Mouse (Mus musculus) thymus, postnatal 10 days (tissue): ENCODE results near the gene Tesk2.
"Not testable (repeated sequence)": the region's sequence is repeated elsewhere in the genome, so short reads cannot be mapped to it uniquely, and the experiment has no call there.

ENCODE experiments used
- DNase-seq, 2 experiments: peaks; one replicate each; pipeline ENCODE4 v3.0.0; 2021; ENCODE audit warnings: low spot score in 2 of 2

Tesk2 gene

GRCm38 (mm10) chr4:116720343-116721097 is at the start of gene Tesk2:
Gene Tesk2, plus strand, starts transcription at chr4:116720948.
- peak; percentile 86 to 93 for DNase-seq

DNA sequence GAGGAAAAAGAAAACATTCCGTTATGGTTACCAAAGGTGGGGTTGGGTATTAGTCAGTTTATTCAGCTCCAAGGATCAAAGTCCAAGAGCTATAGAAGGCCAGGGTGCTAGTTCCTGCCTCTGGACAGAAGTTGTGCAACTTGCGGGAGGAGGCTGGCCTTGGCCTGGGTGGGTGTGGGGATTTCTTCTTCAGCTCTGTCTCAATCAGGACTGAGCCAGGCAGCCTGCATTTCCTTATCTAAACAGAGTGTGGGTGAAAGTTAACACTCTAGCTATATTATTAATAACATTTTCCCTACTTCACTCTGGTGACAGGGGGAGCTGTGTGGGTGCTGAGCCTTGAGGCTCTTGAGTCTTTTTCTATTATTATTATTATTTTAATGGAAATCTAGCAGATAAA is 48.0 kb upstream of the Tesk2 start:
- no peak for DNase-seq

DNA sequence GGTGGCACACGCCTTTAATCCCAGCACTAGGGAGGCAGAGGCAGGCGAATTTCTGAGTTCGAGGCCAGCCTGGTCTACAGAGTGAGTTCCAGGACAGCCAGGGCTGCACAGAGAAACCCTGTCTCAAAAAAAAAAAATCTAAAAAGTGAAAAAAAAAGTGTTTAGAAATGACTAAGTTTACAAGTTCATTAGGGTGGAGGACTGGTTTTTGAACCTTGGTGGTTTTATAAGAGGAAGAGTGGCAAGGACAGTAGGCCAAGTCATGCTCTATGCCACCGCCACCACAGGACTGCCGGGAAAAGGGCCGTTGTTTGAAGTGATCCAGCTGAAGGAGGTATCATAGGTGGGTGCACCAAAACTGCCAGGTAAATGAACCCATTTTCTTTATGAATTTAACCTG is 46.0 kb upstream of the Tesk2 start:
- not testable (repeated sequence) for DNase-seq

GRCm38 (mm10) chr4:116676027-116676426 is 44.7 kb upstream of the Tesk2 start:
- DNase-seq = no peak

- DNase-seq = no peak
Measured at GRCm38 (mm10) chr4:116677808-116678207, 42.9 kb upstream of the Tesk2 start.

DNA sequence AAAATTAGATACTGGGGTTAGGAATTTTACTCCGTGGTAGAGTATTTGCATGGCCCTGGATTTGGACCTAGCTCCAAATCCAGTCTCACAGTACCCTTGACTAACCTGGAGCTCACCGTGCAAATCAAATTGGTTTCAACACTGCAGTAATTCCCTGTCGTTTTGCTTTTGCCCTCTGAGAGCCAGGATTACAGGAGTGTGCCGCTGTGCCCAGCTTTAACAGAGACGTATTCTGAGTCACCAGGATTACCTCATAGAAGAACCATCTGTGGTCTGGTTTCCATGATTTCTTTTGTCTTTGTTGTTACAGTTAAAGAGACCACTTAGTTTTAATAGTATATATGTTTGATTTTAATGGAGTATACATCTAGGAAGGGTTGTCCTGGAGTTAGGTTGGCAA is 41.6 kb upstream of the Tesk2 start:
- no peak for DNase-seq

DNA sequence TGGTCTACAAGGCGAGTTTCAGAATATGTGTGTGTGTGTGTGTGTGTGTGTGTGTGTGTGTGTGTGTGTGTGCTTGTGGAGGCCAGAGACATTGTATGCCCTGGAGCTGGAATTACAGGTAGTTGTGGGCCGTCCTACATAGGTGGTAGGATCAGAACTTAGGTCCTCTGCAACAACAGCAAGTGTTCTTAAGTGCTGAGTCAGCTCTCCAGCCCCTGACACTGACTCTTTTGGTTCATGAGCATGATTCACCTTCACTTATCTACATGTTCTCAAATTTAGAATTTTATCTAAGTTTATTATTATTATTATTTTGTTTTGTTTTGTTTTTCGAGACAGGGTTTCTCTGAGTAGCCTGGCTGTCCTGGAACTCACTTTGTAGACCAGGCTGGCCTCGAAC is 40.2 kb upstream of the Tesk2 start:
- not testable (repeated sequence) for DNase-seq

DNA sequence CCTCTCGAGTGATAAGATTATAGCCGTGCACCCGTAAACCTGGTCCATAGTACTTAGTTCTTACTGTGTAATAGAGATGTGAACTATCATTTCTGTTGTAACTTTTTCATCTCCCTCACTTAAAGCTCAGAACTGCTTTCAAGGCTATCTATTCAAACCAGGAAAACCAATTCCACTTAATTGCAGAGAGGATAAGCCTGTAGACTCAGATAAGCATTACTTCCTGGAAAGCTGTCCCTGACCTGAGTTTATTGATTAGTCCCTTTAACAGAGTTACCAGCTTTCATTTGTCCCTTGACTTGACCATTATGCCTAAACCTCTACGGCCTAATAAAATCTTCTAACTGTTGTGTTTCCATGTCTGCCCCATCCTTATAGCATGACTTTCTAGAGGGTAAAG is 36.8 kb upstream of the Tesk2 start:
- no peak for DNase-seq

- no peak for DNase-seq
Measured at GRCm38 (mm10) chr4:116684665-116685064, 36.1 kb upstream of the Tesk2 start.

- peak; percentile 96 to 98 for DNase-seq
Measured at GRCm38 (mm10) chr4:116685402-116686061, 35.2 kb upstream of the Tesk2 start, which contains the start of gene Prdx1. Gene Prdx1, plus strand, starts transcription at chr4:116685544.

- no peak for DNase-seq
Measured at GRCm38 (mm10) chr4:116687041-116687440, 33.7 kb upstream of the Tesk2 start.

DNA sequence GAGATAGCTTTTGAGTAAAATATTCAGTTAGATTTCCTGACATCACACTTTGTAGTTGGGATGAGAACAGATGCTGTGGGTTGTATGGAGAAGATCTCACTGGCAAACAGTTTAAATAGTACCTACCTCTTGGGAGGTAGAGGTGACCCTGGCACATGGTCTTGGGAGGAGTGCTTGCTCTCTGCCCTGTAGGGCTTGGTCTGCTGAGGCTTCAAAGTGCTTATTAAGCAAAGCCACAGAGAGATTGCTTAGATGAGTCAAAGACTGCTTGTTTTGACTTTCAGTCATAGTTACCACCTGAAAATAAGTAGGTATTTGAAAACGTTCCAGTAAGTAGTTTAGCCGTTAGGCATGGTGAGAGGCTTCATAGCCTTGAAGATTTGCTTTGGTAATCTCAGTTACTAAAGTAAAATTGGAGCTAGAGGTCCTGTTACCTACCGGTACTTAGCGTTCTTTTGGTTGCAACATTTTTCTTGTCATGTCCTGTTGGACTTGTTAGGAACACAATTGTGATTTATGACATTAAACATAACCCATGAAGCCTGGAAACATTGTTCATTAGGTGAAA is 31.4 kb upstream of the Tesk2 start:
- no peak for DNase-seq

GRCm38 (mm10) chr4:116692146-116692545 is 28.6 kb upstream of the Tesk2 start:
- DNase-seq = no peak

DNA sequence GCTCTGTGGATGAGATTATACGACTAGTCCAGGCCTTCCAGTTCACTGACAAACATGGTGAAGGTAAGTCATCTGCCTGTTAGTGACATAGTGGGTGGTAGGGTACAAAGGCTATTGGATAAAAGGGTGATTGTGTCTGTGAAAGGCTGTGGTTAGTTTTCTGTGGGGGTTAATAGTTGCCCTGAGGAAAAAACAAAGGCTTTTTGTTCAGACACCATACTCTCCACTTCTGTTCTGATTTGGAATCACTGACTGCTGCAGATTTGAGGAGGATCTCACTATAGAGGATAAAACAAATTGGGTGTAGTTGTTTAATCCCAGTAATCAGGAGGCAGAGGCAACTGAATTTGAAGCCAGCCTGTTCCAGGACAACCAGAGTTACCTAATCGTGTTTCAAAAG is 27.0 kb upstream of the Tesk2 start:
- DNase-seq = no peak

- no peak for DNase-seq
Measured at GRCm38 (mm10) chr4:116698693-116699342, 21.9 kb upstream of the Tesk2 start.

DNA sequence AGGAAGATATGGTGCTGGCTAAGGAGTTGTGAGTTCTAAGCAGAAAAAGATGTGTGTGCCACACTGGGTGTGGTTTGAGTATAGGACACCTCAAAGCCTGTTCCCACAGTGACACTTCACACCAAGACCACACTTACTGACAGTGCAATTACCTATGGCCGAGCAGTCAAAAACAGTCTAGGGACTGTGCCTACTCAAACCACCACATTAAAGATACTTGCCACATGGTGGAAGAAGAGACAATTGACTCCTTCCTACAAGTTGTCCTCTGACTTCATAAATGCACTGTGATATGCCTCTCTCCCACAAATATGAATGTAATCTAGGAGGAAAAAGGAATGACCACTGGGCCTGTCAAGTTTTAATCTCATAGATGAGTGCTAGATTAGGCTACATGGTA is 19.8 kb upstream of the Tesk2 start:
- no peak for DNase-seq

- DNase-seq = peak; percentile 57 to 83
Measured at GRCm38 (mm10) chr4:116703804-116704203, 16.9 kb upstream of the Tesk2 start.

DNA sequence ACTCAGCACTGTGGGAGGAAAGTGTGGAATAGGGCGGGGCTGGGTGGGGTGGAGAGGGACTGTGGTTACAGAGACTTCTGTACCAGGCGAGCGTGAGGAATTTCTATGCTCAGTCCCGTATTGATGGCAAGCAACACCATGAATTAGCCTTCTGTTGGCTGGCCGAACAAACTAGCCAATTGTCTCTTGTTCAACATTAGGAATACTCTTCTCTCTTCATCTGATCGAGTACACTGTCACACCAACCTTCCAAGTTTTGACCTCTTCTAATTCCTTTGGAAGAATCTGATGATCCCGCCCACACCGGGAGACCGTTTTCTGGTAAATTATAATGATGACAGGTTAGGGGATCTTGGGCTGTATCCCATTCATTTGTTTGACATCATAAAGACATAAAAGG is 13.1 kb upstream of the Tesk2 start:
- peak in 1 of 2 experiments; percentile 4 for DNase-seq

DNA sequence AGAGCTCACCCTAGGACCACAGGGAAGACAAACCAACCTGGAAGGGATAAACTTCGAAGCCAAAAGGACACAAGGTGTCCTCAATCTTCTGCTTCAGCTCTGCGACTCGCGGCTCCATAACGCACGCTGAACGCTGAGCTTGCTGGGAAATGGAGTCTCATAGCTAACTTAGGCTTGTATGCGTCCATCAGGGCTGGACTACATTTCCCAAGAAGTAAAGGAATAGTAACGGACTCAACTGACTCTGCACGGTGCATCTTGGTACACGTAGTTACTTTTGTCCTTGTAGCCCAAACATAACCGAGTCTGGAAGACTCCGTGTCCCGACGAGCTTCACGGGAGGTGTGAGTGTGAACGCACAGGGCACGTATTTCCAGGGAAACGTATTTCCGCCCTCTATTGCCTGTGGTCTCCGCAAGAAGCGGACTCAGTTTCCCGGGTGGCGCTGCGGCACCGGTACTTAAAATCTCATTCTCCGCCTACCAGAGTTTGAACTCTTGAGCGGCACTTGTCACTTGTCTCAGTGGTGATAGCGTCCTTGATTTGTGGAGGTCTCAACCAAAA is 12.5 kb upstream of the Tesk2 start, which contains the start of the genes Mmachc and Ccdc163:
Mmachc (minus strand) TSS at position 206 of the 564 bp plus-strand sequence.
Ccdc163 (plus strand) TSS at position 309 of the 564 bp plus-strand sequence.
- peak; percentile 85 to 89 for DNase-seq

DNA sequence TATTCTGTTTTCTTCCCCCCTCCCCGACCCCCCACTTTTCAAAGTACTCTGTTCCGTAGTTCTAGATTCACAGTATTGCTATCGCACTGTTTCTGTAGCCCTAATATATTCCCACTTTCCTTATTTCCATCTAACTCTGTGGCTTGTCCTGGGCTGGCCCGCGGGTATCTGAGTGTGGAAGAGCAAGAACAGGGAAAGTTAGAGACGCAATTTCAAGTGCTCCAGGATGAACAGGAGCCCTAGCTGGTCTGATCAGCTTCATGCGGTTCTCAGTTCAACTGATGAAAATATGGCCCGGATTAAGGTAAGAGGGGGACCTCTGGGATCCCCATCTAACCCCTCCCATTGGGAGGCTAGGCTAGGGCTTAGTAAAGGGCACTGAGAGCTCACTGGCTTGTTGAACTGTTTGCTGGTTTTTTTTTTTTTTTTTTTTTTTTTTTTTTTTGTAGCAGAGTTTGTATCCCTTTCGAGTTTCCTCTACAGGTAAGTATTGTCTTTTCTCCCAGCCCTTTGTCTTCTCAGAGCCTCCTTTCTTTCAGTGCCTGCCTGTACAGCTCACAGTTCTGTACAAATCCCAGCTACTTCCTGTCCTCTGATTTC is 11.9 kb upstream of the Tesk2 start:
- DNase-seq = peak in 1 of 2 experiments; percentile 12

DNA sequence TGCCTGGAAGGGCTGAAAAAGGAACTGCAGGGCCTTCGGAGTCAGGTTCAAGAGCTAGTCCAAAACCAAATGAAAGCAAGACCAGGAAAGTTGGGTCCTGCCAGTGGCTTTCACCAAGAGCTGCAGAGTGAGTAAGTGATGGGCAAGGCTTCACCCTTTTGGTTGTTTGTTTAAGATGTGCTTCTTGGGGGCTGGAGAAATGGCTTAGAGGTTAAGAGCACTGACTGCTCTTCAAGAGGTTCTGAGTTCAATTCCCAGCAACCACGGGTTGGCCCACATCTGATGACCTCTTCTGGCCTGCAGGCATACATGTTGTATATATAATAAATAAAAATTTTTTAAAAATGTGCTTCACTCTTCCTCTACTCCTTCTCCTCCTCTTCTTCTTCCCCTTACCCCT is 10.6 kb upstream of the Tesk2 start:
- no peak for DNase-seq
